Mouse (Mus musculus): Measurements from ENCODE around the gene Fuz. TPM values are rescaled to one million over a fixed set of nuclear protein-coding genes. Genes with fewer than 3 reads are reported as not detected.
A peak's percentile ranks its signal among the peaks of the same experiment; 100 is the strongest.
"Not testable (repeated sequence)": the region's sequence is repeated elsewhere in the genome, so short reads cannot be mapped to it uniquely, and the experiment has no call there.

Gene Fuz
- total RNA-seq, 2 experiments from 2014 or later = 24.1 to 28.3 TPM

- no peak for DNase-seq (ENCODE audit: low spot score in 2 of 2)
Measured at GRCm38 (mm10) chr7:44859896-44860295, 36.0 kb upstream of the Fuz start.

DNA sequence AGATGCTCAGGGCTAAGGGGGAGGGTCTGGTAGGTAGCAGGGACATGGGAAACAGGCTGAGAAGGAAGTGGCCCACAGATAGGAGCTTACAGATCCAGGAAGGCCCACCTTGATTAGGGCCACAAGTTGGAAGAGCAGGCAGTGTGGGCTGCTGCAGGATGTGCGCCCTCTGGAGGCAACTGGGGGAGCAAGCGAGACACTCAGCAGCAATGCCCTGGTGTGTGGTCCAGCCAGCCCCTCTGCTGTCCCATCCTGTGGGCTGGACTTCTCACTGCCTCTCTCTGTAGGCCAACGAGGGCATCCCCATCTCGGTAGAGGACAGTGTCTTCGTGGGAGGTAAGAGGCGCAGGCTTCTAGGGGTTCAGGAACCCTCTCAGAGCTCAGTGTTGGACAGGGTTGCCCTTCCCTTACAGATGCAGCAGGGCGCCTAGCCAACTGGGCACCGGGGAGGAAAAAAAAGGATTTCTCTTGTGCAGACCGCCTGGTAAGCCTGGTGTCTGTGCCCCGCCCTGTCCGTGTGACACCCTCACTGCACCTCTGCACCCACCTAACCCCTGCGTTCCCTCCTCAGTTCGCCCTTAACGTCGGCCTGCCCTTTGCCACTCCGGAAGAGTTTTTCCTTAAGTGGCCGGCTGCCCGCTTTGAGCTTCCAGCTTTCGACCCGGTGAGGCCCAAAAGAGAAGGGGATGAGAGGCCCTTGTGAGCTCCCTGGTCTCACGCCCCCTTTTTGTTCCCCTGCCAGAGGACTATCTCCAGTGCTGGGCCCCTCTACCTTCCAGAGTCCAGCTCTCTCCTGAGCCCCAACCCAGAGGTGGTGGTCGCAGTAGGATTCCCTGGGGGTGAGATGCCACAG, 35.1 kb upstream of the Fuz start:
- DNase-seq (ENCODE audit: low spot score in 2 of 2) = peak; percentile 69 to 75

- no peak for DNase-seq (ENCODE audit: low spot score in 2 of 2)
Measured at GRCm38 (mm10) chr7:44861429-44861816, 34.5 kb upstream of the Fuz start.

DNA sequence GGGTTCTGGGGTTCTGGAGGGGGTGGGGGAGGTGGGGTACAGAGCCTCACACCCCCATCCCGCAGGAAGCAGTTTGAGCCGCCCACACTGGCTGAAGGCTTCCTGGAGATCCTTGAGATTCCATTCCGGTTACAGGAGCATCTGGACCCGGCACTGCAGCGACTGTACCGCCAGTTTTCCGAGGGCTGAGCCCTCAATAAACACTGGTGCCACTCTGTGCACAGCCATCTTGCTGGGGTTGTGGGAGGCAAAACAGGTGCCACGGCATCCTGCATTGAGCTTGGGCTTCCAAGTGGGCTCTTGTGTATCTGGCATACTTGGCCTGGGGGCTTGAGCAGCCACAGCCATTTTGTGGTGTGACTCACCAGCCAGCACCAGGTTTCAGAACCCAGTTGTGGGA, 33.4 kb upstream of the Fuz start:
- DNase-seq (ENCODE audit: low spot score in 2 of 2) = no peak

- DNase-seq (ENCODE audit: low spot score in 2 of 2) = no peak
Measured at GRCm38 (mm10) chr7:44863210-44863609, 32.7 kb upstream of the Fuz start.

- DNase-seq (ENCODE audit: low spot score in 2 of 2) = no peak
Measured at GRCm38 (mm10) chr7:44863982-44864494, 31.8 kb upstream of the Fuz start.

GRCm38 (mm10) chr7:44864595-44865542, 31.0 kb upstream of the Fuz start:
- DNase-seq (ENCODE audit: low spot score in 2 of 2) = no peak

GRCm38 (mm10) chr7:44866276-44867009, 29.4 kb upstream of the Fuz start:
- DNase-seq (ENCODE audit: low spot score in 2 of 2) = peak; percentile 57 to 65

DNA sequence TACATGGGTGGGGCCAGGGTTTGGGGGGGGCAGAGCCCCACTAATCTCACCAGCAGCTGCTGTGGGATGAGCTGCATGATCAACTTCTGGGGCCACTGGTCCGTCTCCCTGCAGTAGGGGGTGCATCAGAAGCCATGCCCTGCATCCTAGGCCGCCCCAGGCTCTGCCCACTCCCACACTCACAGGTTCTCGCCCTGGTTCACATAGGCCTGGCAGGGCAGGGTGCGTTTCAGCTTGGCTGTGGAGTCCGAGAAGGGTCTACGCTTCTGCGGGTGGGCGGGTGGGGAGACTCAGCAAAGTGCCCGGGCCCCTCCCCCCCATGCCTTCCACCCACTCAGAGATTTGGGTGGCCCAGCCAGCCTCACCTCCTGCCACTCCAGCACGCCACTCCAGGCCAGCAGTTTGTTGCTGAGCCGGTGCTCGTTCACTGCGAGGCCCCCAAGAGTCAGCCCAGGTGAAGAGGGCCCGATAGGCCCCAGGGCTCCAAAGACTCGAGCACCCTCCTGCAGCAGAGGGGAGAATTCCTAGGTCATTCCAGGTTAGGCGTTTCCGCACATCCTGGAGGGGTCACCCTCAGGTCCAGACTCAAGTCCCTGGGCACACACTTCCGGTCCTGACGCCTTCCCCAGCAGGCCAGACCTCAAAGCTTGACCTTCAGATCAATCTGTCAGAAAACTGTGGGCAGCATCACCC, 28.7 kb upstream of the Fuz start:
- no peak for DNase-seq (ENCODE audit: low spot score in 2 of 2)

DNA sequence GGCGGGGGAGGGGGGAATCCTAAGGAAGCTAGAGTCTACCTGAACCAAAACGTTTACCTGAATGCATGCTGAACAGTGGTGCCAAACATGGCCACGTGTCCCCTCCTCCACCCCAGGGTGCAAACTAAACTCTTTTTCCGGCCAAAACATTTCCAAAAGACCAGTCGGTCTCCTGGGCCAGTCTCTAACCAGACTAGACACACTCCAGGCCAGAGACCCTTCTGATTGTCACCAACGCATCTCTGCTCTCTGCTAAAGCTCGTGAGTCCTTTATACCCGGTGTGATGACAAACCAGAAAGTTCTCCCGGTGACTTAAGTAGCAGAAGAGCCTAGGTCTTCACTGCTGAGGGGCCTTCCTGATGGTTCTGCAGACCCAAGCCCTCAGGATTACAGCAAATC, 28.1 kb upstream of the Fuz start:
- DNase-seq (ENCODE audit: low spot score in 2 of 2) = no peak

DNA sequence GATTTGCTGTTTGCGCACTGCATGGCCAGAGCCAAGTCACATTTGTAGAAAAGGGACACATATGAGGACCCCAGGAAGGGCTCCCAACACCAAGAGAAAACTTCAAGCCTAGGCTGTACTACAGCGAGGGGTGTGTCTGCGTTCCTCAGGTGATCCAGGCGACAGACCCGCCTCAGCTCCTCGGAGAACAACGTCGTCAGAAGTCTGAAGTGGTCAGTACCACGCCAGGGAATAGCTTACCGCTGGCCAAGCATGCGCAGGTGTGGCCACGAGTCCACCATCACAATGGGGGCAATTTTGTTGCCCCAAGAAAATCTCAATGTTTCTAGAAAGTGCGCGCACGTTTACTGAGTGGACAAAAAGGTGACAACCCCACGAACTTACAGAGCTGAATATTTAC, 27.4 kb upstream of the Fuz start:
- no peak for DNase-seq (ENCODE audit: low spot score in 2 of 2)

- peak; percentile 69 to 76 for DNase-seq (ENCODE audit: low spot score in 2 of 2)
Measured at GRCm38 (mm10) chr7:44868919-44869696, 26.8 kb upstream of the Fuz start.

- peak in 1 of 2 experiments; percentile 80 for DNase-seq (ENCODE audit: low spot score in 2 of 2)
Measured at GRCm38 (mm10) chr7:44869697-44870528, 26.0 kb upstream of the Fuz start, which contains the start of gene Ptov1. Ptov1 (minus strand) TSS chr7:44869788.

- no peak for DNase-seq (ENCODE audit: low spot score in 2 of 2)
Measured at GRCm38 (mm10) chr7:44870614-44871013, 25.3 kb upstream of the Fuz start.

DNA sequence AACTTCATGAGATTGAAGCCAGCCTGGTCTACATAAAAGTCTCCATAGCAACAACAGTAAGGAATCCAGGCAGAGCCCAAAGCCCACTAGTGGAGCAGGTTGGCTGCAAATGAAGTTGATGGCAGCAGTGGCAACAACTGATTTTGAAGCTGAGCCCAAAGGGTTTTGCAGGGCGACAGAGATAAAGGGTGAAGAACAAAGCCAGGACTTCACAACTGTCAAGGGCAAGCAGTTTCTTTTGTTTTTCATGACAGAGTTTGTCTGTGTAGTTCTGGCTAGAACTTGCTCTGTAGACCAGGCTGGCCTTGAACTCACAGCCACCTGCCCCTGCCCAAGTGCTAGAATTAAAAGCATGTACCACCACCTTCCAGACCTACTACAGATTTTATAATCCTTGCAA, 24.7 kb upstream of the Fuz start:
- DNase-seq (ENCODE audit: low spot score in 2 of 2) = no peak

DNA sequence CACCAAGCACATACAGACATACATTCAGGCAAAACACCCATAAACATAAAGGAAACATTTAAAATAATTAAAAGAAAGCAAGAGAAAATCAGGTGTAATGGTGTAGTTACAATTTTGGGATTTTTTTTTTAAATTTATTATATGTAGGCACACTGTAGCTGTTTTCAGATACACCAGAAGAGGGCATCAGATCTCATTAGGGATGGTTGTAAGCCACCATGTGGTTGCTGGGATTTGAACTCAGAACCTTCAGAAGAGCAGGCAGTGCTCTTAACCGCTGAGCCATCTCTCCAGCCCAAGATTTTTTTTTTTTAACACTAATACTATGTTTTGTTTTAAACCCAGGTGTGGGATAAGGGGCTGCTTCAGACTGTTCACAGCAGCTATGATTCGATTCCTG, 24.1 kb upstream of the Fuz start:
- DNase-seq (ENCODE audit: low spot score in 2 of 2) = not testable (repeated sequence)

GRCm38 (mm10) chr7:44877833-44878232, 18.0 kb upstream of the Fuz start:
- DNase-seq (ENCODE audit: low spot score in 2 of 2) = no peak

- DNase-seq (ENCODE audit: low spot score in 2 of 2) = no peak
Measured at GRCm38 (mm10) chr7:44883036-44883435, 12.8 kb upstream of the Fuz start.

DNA sequence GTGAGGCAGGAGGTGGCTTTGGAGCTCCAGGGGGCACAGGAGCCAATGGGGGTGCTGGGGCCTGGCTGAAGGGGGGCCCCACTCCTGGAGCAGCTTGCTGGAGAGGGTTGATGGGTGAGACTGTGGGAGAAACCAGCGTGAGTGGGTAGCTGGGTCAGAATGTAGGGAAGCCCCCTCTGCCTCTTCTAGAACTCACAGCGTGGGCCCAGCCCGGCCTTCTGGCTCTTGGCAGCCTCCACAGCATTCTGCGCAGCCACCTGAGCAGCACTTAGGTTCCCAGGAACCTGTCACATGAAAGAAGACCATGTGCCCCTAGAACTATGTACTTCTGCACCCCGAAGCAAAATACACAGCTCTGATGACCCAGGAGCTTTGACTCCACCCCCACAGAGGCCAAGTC, 11.2 kb upstream of the Fuz start:
- DNase-seq (ENCODE audit: low spot score in 2 of 2) = no peak
